Mouse (Mus musculus) MEL-GATA-1-ER (cell line): ENCODE results near the gene Ttc13.

ENCODE experiments used
- DNase-seq: peaks from one replicate; pipeline ENCODE4 v3.0.0-alpha.2; 2012; ENCODE audit warnings: low read depth; ENCODE audit errors: extremely low read depth

Ttc13 gene

DNA sequence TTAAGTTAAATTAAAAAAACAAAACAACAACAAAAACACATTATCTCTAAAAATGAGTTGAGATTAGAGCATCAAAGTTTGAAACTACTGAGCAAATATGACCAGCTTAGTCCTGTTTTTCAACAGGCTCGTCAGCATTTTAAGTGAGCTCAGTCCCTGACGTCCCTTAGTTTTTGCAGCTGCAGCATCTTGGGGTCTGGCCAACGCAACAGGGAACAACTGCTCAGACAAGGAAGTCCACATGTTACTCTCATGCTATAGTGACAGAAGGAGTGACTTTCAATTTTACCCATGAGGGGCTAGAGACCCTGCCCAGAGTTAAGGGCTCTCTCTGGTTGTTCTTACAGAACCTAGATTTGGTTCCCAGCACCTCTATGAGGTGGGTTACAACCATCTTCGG, 17.4 kb downstream of the Ttc13 start:
- DNase-seq = no peak

DNA sequence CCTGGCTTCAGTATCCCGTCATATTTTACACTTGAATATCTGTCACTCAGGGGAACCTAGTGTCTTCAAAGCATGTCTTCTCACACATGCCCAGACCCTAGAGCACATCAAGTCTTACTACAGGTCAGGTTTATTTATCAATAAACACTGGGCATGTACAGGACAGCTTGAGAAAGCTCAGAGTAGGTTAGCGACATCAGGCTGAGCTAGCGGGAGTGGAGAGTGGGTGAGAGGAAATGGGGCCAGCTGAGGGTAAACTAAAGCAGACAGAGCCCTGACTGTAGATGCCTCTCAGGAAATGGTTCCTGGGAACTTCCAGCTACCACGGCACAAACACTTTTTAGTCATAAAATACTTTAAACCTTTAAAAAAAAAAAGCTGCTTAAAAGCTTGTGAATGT, 18.3 kb downstream of the Ttc13 start:
- DNase-seq = no peak

DNA sequence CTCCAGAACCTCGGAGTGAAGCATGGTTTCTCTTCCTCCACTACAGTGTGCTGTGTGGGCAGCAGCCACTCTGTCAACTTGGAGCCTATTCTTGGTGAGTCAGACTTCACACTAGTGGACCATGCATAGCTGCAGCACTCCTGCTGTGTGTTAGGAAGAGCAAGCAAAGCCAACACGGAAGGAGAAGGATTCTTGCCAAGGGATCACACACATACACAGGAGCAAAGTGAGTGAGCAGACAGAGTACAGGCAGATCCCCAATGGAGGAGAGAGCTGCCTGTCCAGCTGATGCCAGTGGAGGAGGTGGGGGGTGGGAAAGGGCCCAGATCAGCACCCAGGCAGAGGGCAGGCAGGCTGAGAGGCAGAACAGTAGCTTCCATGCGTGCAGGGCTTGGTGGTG, 19.6 kb downstream of the Ttc13 start:
- DNase-seq = no peak

DNA sequence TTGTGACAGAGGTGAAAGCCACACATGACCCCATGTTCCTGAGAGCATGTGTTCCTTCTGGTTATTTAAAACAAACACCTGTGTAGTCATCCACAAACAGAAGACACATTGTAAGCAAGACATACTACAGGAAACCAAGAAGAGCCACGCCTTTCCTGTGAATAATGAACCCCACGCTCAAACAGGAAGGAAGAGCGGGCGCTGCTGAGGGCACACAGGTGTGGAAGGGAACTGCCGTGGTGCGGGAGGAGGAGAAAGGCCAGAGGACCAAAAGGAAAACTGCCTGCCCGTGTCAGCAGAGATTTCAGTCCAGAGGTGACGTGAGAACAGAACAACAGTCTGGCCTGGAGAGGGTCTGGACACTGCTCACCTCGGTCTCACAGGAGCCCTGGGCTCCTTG, 20.8 kb downstream of the Ttc13 start:
- no peak for DNase-seq

DNA sequence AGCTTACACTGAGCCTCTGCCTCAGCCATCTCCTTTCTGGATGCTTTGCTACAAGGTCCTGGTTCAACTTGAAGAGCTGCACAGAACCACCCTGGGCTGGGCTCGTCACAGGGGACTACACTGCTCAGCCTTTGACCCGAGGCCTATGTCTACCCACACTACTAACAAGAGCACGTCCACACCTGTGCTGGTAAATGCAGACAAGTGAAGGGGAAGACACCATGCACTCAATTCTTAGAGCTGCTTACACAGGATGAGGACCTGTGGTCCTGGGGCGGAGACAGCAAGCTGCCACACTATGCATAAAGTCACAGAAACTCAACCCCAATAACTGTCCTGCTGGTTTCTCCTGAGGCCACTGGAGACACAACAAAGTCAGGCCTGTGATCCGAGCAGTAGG, 21.5 kb downstream of the Ttc13 start:
- no peak for DNase-seq

DNA sequence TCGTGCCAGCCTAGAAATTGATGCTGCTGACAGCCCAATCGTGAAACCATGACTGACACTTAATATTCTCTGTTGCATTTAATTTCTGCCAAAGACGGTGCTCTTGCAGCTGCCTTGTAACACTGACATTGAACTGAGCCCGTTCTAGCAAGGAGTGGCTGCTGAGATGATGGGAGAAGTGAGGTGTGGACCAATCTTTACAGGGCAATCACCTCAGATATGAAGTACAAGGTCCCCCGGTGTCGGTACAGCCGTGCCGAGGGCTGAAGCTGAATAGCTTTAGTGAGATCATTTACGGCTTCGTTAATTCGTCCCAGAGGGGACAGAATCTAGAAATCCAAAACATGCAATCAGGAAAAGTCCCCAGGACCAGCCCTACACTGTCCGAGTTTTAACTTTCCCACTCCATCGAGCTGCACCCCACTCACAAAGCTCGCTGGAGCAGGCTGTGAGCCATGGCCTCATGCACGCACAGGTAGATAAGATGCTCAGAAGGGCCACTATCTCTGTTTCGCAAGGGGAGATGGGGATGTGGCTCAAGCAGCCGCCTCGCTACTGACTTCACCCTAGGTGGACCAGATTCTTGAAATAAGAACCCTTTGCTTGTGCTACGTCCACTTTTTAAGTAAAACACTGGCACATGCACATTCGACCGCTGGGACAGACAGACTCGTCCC, 26.2 kb downstream of the Ttc13 start:
- no peak for DNase-seq

GRCm38 (mm10) chr8:124691706-124692105, 30.1 kb downstream of the Ttc13 start:
- DNase-seq = no peak

DNA sequence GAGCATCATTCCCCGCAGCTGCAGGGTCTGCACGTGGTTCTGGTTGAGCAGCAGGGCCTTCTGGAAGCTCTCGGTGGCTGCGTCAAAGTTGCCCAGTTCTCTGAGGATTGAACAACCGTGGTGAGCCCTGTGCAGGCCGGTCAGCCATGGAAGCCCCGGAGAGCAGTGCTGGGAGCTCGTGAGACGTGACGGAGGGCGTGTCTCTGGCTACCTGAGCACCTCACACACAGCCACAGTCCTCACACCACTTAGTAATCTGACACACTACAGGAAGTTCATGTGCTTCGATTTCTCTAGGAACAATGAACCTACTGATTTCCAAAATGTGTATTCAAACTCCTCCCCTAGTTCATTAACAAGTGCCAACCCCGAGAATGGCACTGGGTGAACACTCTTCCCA, 32.9 kb downstream of the Ttc13 start:
- no peak for DNase-seq

- no peak for DNase-seq
Measured at GRCm38 (mm10) chr8:124682218-124682617, 39.6 kb downstream of the Ttc13 start.

DNA sequence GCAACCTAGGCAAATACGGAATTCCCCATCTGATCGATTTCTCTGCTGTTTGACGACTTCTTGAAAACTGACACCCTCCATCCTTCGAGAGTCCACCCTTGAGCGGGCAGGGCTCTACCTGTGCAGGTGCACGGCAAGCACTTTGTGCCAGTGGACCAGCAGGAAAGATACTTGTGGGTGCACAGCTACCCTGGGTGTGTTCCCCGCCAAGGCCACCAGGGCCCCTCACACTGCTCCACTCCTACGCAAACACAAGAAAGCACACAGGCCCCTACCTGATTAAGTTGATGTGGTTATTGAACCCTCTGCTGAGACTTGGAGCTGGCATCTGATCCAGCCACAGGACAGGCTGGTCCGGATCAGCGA, 40.0 kb downstream of the Ttc13 start:
- DNase-seq = no peak

DNA sequence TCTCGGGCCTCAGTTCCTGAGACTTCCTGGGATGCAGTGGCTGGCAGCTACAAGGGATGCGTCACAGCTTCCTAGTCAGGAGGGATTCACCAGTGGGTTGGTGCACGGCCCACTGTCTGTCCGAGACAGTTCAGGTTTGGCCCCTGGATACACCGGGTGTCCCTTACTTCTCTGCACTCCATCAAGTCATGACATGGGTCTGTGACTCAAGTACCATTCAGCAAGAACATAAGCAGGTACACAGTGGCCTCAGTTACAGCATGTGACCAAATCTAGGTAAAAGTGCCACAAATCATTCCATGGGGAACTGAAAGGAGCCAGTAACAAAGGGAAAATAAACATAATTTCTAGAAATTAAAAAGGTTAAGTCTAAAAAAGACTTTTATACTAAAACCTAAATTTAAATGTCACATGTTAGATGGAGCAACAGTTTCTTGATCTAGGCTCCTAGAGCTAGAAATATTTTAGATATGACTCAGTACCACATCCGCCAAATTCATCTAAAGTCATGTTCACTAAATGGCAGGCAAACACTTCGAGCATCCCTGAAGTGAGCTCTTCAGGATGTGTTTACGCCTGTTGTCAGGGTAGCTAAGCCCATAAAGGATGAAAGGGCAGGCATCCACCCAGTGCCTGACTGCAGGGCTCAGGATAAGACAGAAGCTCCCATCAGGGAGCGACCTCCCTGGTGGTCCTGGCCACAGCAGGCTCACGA, 40.5 kb downstream of the Ttc13 start:
- no peak for DNase-seq

DNA sequence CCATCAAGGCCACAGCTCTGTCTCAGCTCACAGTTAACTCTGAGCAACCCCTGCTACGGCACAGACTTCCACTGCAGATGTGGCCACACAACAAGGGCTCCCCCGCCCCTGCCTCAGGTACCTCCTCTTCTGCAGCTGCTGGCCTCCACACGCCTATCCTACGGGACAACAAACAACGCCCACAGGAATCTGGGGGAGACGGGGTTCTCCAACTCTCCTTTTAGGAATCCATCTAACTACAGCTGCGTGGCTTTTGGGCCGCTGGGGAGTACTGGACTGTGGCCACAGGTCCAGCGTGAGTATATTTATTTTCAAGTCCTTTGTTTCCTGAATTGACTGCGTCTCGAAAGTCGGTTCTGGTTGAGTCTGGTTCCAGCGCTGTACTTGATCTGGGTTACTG, 43.5 kb downstream of the Ttc13 start:
- DNase-seq = no peak

- no peak for DNase-seq
Measured at GRCm38 (mm10) chr8:124677486-124677885, 44.3 kb downstream of the Ttc13 start.

DNA sequence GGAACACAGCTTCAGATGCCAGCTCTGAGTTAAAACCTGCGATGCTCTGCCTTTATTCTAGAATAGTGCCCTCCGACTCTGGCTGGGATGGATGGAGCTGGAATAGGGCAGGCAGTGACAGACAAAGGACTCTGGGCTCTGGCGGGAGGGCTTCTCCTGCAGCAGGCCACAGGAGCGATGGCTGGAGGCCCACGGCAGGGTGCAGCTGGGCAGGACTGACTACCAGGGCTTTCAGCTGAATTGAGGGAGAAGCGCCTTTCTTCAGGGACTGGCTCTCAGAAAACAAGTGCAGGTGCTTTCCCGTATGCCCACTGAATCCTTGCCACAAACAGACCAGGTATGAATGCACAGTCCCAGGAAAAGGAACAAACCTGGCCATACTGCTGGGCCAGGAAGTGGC, 44.7 kb downstream of the Ttc13 start:
- no peak for DNase-seq

DNA sequence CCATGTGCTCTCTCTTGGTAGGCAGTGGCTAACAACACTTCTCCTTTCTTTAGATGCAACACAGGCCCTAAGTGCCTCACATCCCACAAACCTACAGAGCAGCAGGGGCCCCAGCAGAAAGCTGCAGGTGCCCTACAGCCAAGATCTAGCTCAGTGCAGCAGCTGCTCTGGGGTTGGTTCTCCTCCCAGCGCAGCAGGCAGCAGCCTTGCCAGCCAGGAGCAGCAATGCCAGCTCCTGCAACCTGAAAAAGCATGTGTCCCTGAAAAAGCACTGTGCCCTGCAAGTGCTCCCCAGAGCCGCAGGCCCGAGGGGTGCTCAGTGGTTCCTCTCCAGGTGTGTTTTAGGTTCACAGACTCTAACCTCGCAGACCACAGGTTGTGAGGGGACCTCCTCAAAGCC, 45.1 kb downstream of the Ttc13 start:
- DNase-seq = no peak

GRCm38 (mm10) chr8:124672345-124672744, 49.4 kb downstream of the Ttc13 start:
- DNase-seq = no peak

- DNase-seq = no peak
Measured at GRCm38 (mm10) chr8:124668798-124669197, 53.0 kb downstream of the Ttc13 start.

GRCm38 (mm10) chr8:124664414-124664813, 57.4 kb downstream of the Ttc13 start:
- no peak for DNase-seq

- DNase-seq = no peak
Measured at GRCm38 (mm10) chr8:124663874-124664230, 57.9 kb downstream of the Ttc13 start.

- DNase-seq = peak; percentile 30
Measured at GRCm38 (mm10) chr8:124663112-124663873, 58.5 kb downstream of the Ttc13 start, which contains the start of gene 2310022B05Rik. TSS of gene 2310022B05Rik (minus strand) at chr8:124663369.

DNA sequence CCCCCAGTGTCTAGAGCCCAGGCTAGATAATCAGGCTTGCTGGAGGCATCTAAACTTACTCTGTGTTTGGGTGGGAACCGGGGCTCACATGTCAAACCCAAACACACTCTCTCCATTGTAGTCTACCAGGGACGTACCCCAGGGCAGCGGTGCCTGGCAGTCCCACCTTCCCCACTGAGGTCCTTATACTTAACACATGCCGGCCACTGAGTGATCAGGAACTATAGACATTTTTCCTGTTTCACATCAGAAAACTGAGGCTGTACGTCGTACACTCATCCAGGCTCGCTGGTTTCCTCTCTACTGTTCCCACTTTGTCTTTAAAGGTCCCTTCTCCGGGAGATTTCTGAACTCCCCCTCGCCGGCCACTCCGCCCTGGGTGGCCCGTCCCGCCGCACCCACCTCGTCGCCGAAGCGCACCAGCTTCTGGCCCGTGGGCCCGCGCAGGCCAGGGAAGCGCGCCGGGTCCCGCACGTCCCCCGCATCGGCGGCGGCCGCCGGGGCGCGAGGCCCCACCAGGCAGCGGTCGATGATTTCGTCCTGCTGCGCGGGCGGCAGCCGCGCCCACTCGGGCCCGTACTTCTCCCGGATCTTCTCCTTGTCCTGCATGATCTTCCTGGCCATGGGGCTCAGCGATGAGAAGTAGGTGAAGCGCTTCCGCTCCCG, 59.2 kb downstream of the Ttc13 start:
- peak; percentile 12 for DNase-seq

- DNase-seq = no peak
Measured at GRCm38 (mm10) chr8:124661781-124662180, 60.0 kb downstream of the Ttc13 start.
